In the genomic region with DNA sequence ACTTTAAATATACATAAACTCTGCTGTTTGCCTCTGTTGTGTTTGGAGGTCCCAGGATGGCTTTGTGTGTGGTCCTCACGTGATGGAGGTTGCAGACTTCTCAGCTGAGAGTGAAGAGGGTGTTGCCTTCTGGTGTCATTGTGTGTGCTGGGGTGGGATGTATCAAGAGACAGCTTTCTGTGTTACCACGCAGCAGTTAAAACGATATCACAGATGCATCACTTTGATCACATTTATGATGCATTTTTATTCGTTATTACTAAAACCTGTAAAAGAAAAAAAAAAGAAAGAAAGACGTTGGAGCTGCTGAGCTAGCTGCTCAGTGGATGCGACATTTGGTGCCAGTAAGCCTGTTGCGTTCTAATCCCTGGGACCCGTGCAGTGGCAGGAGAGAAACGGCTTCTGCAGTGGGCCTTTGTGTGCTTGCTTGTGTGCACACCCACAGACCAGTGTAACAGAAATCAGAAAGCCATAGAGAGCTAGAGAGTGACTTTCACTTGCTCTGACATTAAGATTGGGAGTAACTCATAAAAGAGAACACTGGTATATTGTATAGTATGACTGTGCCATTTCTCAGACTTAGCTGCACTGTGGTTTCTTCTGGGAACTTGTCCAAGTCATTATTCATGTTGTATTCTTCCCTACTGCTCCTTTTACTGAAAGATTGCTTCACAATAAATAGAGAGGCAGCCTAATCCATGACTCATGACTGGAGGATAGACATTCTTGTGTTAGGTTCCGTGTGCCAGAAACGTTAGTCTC, we compare ENCODE assay signal across 8 mouse cellular contexts. TPM values are rescaled to one million over a fixed set of nuclear protein-coding genes. Genes with fewer than 3 reads are reported as not detected.
DNase-seq lines count a peak whose midpoint lies in the region; ATAC-seq and TF ChIP-seq lines count a peak whose summit lies in the region.

No protein-coding gene starts in this region.

- in situ Hi-C loops in ES-E14 (cut with MboI; ENCODE audit: low sequenced_read_pairs in 2 of 2, unreplicated experiment in 2 of 2), result no loop called here

- no peak for TF ChIP-seq CTCF in hindbrain, postnatal 0 days (IDR thresholded peaks at IDR 0.05; ENCODE audit: low read depth)

- no peak overlapping the region for H3K4me3 ChIP-seq in kidney, embryonic 16.5 days (ENCODE audit: low read length)
- H3K4me3 ChIP-seq in ES-E14 (ENCODE audit: insufficient read depth in 1 of 2, low read depth in 1 of 2, low read length in 2 of 2, poor library complexity in 1 of 2, severe bottlenecking in 1 of 2), result no peak overlapping the region
- no peak overlapping the region for H3K4me3 ChIP-seq in hindbrain, postnatal 0 days (ENCODE audit: low read length)
- peak overlapping the region; percentile 89 for H3K4me3 ChIP-seq in megakaryocyte, embryonic 14.5 days (replicated peaks)

- H3K27me3 ChIP-seq in kidney, embryonic 16.5 days (ENCODE audit: insufficient read depth, low read length), result no peaks in the 10 kb centered on the region
- H3K27me3 ChIP-seq in hindbrain, postnatal 0 days (ENCODE audit: insufficient read depth, low read length), result no peaks in the 10 kb centered on the region
- no peaks in the 10 kb centered on the region for H3K27me3 ChIP-seq in megakaryocyte, embryonic 14.5 days (replicated peaks)

- H3K9ac ChIP-seq in kidney, embryonic 16.5 days (replicated peaks; ENCODE audit: low read length), result no peak overlapping the region
- no peak overlapping the region for H3K9ac ChIP-seq in ES-E14 (ENCODE audit: insufficient read depth, low read depth, low read length, poor library complexity, severe bottlenecking)
- no peak overlapping the region; the same call in 1 of the 2 replicates for H3K9ac ChIP-seq in hindbrain, postnatal 0 days (replicated peaks; ENCODE audit: low read length)

- H3K4me2 ChIP-seq in kidney, embryonic 16.5 days (replicated peaks; ENCODE audit: low read depth, low read length), result no peak overlapping the region; the same call in 1 of the 2 replicates
- H3K4me2 ChIP-seq in hindbrain, postnatal 0 days (ENCODE audit: low read depth, low read length), result peak overlapping the region; percentile 46

- no peak for DNase-seq in kidney, adult 11 months
- no peak for DNase-seq in ES-E14 (ENCODE audit: low read depth, low spot score)
- peak; percentile 55 to 64 for DNase-seq in cerebellum, postnatal 25 days
- peak; percentile 78 for DNase-seq in hindbrain, postnatal 0 days (ENCODE audit: low spot score)
- DNase-seq in B cell, adult 2 months, result no peak
- no peak for DNase-seq in testis, postnatal 10 days (ENCODE audit: low spot score)

- peak overlapping the region; percentile 19; the same call in 1 of the 2 replicates for H3K27ac ChIP-seq in kidney, embryonic 16.5 days (ENCODE audit: low read length)
- 0 out of 2 replicates have a peak overlapping the region, but pooled peaks have one; percentile 24 for H3K27ac ChIP-seq in ES-E14 (ENCODE audit: insufficient read depth, low read depth, low read length, poor library complexity, severe bottlenecking)
- H3K27ac ChIP-seq in hindbrain, postnatal 0 days, result peak overlapping the region; percentile 80

- peaks cover 9% of the 10 kb centered on the region for H3K4me1 ChIP-seq in kidney, embryonic 16.5 days (ENCODE audit: insufficient read depth, low read length)
- H3K4me1 ChIP-seq in ES-E14 (ENCODE audit: control insufficient read depth in 2 of 2, insufficient read depth in 2 of 2, low read length in 2 of 2, poor library complexity in 1 of 2), result peaks cover 6 to 8% of the 10 kb centered on the region in 2 experiments
- H3K4me1 ChIP-seq in hindbrain, postnatal 0 days (ENCODE audit: insufficient read depth, low read length), result peaks cover 8% of the 10 kb centered on the region; the same call in 1 of the 2 replicates
- peaks cover 79% of the 10 kb centered on the region for H3K4me1 ChIP-seq in megakaryocyte, embryonic 14.5 days

- no peaks in the 10 kb centered on the region for H3K9me3 ChIP-seq in kidney, embryonic 16.5 days (ENCODE audit: low read length)
- H3K9me3 ChIP-seq in ES-E14 (ENCODE audit: control insufficient read depth, insufficient read depth, low read depth, low read length), result no peaks in the 10 kb centered on the region
- no peaks in the 10 kb centered on the region for H3K9me3 ChIP-seq in hindbrain, postnatal 0 days (ENCODE audit: low read length)
- no peaks in the 10 kb centered on the region for H3K9me3 ChIP-seq in megakaryocyte, embryonic 14.5 days

- ATAC-seq in kidney, embryonic 16.5 days (ENCODE audit: low FRiP score, low TSS enrichment), result peak; percentile 23; the same call in 1 of the 2 replicates
- ATAC-seq in hindbrain, postnatal 0 days, result peak; percentile 88

- 48% methylated on average over 11 of the region's 11 CpGs for WGBS in kidney, embryonic 16.5 days
- 17% methylated on average over 11 of the region's 11 CpGs for WGBS in hindbrain, postnatal 0 days

- no peaks in the 10 kb centered on the region for H3K36me3 ChIP-seq in kidney, embryonic 16.5 days (ENCODE audit: insufficient read depth, low read length)
- H3K36me3 ChIP-seq in ES-E14 (ENCODE audit: control insufficient read depth, insufficient read depth, low read length, poor library complexity, severe bottlenecking), result no peaks in the 10 kb centered on the region
- no peaks in the 10 kb centered on the region for H3K36me3 ChIP-seq in hindbrain, postnatal 0 days (ENCODE audit: insufficient read depth, low read length)
- peaks cover 18% of the 10 kb centered on the region for H3K36me3 ChIP-seq in megakaryocyte, embryonic 14.5 days (replicated peaks; ENCODE audit: low read length)

TF ChIP-seq in ES-E14, 5 proteins besides CTCF, POLR2A, EP300 and RAD21:
- no peak for TF ChIP-seq ZC3H11A (IDR thresholded peaks at IDR 0.05; ENCODE audit: borderline replicate concordance, low read depth, low read length)
- no peak for TF ChIP-seq ZNF384 (IDR thresholded peaks at IDR 0.05; ENCODE audit: low read depth, low read length)
- no peak for TF ChIP-seq MAFK (IDR thresholded peaks at IDR 0.05; ENCODE audit: insufficient read depth, low read depth, low read length)

RNA-seq across cellular contexts. Expression of a gene that starts 32.7 kb away (rescaled TPM):
- 9.5 and 10.1 TPM in 2 replicates for polyA plus RNA-seq in kidney, embryonic 16.5 days (2015; fragmentation: Nextera tagmentation; extraction: Ambion mirVana)
- 6.4 and 6.5 TPM in 2 replicates for total RNA-seq in ES-E14 (2012; rRNA removed)
- total RNA-seq in hindbrain, postnatal 0 days (2014; rRNA removed), result 18.2 and 19.6 TPM in 2 replicates
- 7.1 and 7.5 TPM in 2 replicates for polyA plus RNA-seq in hindbrain, postnatal 0 days (2015; fragmentation: Nextera tagmentation; extraction: Ambion mirVana)
- 4.8 and 7.2 TPM in 2 replicates for polyA plus RNA-seq in megakaryocyte, embryonic 14.5 days (2012; ENCODE audit: insufficient read depth, low replicate concordance)

Comparison
In these comparisons a context has a peak if more than half of its experiments do, and no peak if none do; other contexts are left out.
1. H3K27ac ChIP-seq: peak in every context shown above with its lines; median percentile 80 in hindbrain, postnatal 0 days; 24 in ES-E14; 19 in kidney, embryonic 16.5 days.
2. DNase-seq: peak in cerebellum, postnatal 25 days (2 of 2) and hindbrain, postnatal 0 days (single experiment); none in kidney, adult 11 months (single experiment), ES-E14 (single experiment), B cell, adult 2 months (0 of 2) and testis, postnatal 10 days (single experiment).